Mouse (Mus musculus): ENCODE data around the gene Gab3. TPM values are rescaled to one million over a fixed set of nuclear protein-coding genes. Genes with fewer than 3 reads are reported as not detected.

Gene Gab3
- polyA plus RNA-seq, 1 experiment from 2014 or later, result 1.2 TPM

Other genes with a start within 250 kb of the Gab3 start
- not detected in 2 replicates for gene Gm5936, start 248.3 kb downstream of the Gab3 start, polyA plus RNA-seq (2016; fragmentation: Nextera tagmentation; extraction: Ambion mirVana)
- 79.3 and 82.7 TPM in 2 replicates for gene Dkc1, start 10.4 kb upstream of the Gab3 start, polyA plus RNA-seq (2016; fragmentation: Nextera tagmentation; extraction: Ambion mirVana)
- 27.2 and 28.7 TPM in 2 replicates for gene Mpp1, start 45.6 kb upstream of the Gab3 start, polyA plus RNA-seq (2016; fragmentation: Nextera tagmentation; extraction: Ambion mirVana)
- not detected in 2 replicates for gene Smim9, start 78.3 kb upstream of the Gab3 start, polyA plus RNA-seq (2016; fragmentation: Nextera tagmentation; extraction: Ambion mirVana)

All from hindbrain, embryonic 12.5 days (tissue).